Mouse (Mus musculus) ES-Bruce4 (cell line): Measurements from ENCODE around the gene Ythdf2.

Experiments used
- CTCF ChIP-seq: IDR thresholded peaks from one replicate; pipeline ENCODE4 v1.8.1; 2011; ENCODE audit warnings: low read depth, low read length
- EP300 ChIP-seq: IDR thresholded peaks from 2 replicates; pipeline ENCODE4 v1.6.1; 2011; ENCODE audit warnings: low read depth, low read length; ENCODE audit not compliant: insufficient read depth
- POLR2A ChIP-seq: IDR thresholded peaks from one replicate; pipeline ENCODE4 v1.8.1; 2011; ENCODE audit warnings: low read length; ENCODE audit not compliant: insufficient read depth

DNA sequence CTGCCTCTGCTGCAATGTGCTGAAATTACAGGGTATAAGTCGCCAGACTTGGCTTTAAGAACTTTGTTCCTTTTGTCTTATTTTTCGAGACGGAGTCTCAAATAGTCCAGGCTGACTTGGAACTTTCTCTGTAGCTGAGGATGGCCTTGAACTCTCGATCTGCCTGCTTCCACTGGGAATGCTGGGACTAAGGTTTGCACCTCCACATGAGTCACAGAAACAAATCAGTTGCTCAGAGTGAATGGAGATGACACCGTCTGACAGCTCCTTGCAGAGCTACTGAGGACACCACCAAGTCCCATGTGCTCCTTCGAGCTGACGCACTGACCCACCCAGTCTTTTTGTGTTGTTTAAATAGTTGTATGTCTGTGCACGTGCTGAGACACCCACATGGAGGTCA lies 41.0 kb upstream of the Ythdf2 start:
- TF ChIP-seq CTCF = no peak
- no peak for TF ChIP-seq POLR2A
- no peak for TF ChIP-seq EP300
